Mouse (Mus musculus): Measurements from ENCODE around the gene Med12.

DNA sequence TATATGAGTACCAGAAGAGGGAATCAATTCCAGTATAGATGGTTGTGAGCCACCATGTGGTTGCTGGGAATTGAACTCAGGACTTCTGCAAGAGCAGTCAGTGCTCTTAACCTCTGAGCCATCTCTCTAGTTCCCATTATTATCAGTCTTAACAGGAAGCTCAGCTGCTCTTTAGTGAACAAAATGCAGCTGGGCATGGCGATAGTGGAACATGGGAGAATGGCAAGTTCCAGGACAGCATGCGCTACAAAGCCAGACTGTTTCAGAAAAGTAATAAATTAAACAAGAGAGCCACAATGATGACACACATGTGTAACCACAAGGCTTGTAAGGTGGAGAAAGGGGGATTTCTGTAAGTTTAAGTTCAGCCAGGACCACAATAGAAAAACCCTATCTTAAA is 71.6 kb downstream of the Med12 start:
- TF ChIP-seq POLR2A (IDR thresholded peaks at IDR 0.05; ENCODE audit: borderline replicate concordance, extremely low read depth, insufficient read depth, insufficient read length, poor library complexity, severe bottlenecking) (no peak), CTCF (IDR thresholded peaks at IDR 0.05; ENCODE audit: borderline replicate concordance, extremely low read depth, insufficient read depth, insufficient read length) (no peak)
